Mouse (Mus musculus): ENCODE measurements around the gene Cald1.
A peak's percentile ranks its signal among the peaks of the same experiment; 100 is the strongest.

Gene Cald1

DNA sequence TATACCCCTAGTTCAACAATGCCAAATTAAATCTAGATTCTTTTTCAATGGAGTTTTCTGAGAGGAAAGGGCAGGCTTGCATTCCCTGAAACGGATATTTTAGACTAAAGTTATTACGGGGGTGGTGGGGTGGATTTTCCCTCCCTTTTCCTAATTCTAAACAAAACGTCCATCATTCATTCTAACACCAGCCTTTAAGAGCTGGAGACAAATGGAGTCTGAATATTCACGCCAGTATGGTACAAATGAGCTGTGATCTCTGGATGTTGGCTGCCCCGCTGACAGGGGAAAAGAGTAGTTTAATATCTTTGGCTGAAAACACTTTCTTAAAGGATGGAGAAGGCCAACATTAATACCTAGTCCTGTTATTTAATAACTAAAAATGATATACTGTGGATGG is 66.4 kb downstream of the Cald1 start:
- DNase-seq (ENCODE audit: low read depth, low spot score) = no peak

DNA sequence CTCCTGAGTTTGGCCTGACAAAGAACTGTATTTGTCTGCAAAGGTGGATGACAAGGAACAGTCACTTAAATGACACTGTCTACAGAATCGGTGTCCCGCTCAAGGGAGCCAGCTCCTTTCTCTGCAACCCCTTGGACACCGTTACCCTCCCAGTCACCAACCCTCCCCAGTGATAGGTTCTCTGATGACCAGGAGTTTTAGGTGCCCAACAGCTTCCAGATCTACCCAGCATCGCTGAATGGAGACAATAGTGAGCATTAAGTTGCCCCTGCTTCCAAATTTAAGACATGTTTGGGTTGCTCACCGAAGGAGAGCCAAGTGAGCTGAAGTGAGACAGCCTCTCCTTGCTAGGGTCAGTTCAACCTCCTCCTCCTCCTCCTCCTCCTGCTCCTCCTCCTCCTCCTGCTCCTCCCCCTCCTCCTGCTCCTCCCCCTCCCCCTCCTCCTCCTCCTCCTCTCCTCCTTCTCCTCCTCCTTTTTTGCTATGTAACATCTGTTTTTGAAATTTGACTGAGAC is 70.5 kb downstream of the Cald1 start:
- DNase-seq (ENCODE audit: low read depth, low spot score) = no peak

DNA sequence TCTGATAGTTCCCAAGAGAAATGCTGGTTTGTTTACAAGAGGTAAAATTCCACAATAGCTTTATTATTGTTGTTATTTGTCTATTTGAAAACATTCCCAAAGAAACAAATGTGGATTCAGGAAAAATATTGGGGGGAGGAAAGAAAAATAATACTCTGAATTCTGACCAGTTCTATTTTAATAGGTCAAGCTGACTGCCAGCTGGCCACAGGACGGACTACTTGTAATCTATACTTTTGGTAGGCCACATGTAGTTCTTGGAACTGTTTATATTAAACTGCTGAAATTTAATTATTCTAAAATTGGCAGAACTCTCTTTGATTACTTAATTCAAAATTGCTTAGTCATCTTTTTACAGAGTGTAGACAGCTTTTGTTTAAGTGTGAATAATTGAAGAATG is 73.1 kb downstream of the Cald1 start:
- no peak for DNase-seq (ENCODE audit: low read depth, low spot score)

DNA sequence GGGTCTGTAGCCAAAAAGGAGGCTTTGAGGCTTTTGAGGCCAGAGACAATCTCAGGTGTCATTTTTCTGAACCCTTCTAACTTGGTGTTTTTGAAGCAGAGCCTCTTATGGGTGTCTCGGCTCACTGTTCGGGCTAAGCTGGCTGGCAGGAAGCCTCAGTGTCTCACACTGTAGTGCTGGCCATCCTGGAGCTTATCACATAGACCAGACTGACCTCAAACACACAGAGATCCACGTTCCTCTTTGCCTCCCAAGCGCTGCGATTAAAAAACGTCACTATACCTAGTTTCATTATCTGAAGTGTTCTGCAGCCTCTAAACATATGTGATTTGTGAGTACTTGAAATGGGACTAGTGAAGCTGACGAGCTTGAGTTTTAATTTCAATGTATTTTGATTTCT is 76.1 kb downstream of the Cald1 start:
- DNase-seq (ENCODE audit: low read depth, low spot score) = no peak

DNA sequence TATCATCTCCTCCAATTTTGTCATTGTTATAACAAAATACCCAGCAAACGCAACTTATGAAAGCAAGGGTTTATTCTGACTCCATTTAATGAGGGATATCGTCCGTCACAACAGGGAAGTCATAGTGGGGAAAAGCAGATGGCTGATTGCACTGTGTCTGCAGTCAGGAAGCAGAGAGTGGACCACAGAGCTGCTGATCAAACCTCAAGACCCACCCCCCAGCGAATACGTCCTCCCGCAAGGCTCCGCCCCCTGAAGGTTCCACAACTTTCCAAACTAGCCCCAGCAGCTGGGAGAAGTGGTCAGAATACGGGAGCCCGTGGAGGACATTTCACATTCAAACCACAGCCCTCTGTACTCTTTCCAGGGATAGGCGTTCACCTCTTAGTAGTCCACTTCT is 76.6 kb downstream of the Cald1 start:
- no peak for DNase-seq (ENCODE audit: low read depth, low spot score)

DNA sequence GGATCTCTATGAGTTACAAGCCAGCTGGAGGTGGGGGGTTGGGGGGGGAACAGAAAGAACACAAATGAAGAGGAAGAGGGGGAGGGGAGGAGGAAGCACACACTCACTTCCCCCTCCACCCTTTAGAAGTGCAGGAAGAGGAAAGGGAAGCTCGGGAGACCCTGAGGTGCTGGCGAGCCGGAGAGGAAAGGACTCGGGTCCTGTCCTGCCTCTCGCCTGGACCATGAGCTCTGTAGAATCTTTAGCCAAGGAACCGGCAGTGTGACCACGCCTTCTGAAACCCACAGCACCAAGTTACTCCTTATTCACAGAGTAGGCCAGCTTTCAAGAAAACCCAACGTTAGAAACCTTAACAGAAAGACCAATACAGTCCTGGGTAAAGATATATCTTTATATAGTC is 83.8 kb downstream of the Cald1 start:
- no peak for DNase-seq (ENCODE audit: low read depth, low spot score)

DNA sequence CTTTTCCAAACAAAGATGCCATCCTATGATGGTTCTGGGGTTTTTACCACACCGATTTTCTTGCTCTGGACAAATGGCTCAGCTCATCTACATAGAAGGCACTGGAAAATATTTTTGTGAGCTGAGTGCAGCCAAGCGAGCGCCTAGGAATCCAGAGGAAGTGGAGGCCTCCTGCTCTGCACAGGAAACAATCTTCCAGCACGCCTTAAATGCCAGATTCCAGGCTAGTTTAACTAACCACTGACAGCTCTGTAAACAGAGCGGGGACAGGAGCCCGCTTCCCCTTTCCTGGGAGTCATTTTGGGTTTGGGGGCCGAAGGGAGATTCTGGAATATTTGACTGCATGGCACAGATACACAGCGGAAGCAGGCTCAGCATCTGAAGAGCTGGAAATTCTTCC is 86.6 kb downstream of the Cald1 start:
- no peak for DNase-seq (ENCODE audit: low read depth, low spot score)

DNA sequence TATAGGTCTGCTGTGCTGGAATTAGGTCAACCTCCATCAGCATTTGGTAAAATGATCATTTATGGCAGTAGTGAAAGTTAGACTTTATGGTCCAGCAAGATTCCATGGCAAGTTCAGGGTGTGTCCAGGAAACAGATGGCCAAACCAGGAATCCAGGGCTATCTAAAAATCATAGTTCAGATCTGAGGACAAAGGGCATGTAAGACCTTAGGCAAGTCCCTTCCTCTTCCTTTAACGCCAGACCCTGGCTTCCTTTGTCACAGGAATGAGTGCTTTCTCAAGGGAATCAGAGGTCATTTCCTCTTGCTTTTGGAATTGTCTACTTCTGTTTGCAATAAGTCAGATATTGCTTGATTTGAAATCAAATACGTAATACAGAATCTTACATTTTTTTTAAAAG is 90.7 kb downstream of the Cald1 start:
- DNase-seq (ENCODE audit: low read depth, low spot score) = no peak

DNA sequence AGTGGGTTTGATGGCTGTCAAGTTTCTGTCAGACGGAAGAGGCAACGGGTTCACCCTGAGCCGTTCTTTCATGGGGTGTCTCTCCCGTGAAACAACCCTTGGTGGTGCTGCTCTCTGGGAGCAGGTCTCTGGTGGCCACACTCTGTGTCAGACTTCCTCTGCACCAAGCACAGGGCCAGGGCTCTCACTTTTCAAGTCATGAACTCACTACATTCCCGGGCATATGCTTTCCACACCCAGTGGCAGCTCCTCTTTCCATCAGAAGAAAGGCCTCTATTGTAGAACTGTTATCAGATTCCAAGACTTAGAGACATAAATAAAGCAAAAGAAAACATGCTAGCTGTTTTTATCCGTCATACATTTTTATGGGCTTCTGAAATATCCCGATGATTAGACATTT is 93.1 kb downstream of the Cald1 start:
- DNase-seq (ENCODE audit: low read depth, low spot score) = no peak

DNA sequence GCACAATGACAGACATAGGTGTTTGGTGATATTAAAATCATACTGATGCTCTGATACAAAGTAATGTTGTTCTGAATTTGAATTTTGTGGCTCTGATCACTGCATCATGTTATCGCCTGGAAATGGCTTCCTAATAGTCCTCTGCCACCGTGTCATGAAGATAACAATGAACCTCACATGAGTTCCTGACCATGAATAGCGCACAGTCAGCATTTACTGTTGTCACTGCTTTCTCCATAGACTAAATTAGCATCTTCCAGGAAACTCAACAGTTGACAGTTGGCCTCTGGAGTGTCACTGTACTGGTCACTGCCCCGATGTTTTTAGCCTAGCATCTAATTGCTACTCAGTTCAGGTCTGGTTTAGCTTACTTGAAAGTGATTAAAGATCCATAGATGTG is 95.8 kb downstream of the Cald1 start:
- no peak for DNase-seq (ENCODE audit: low read depth, low spot score)

DNA sequence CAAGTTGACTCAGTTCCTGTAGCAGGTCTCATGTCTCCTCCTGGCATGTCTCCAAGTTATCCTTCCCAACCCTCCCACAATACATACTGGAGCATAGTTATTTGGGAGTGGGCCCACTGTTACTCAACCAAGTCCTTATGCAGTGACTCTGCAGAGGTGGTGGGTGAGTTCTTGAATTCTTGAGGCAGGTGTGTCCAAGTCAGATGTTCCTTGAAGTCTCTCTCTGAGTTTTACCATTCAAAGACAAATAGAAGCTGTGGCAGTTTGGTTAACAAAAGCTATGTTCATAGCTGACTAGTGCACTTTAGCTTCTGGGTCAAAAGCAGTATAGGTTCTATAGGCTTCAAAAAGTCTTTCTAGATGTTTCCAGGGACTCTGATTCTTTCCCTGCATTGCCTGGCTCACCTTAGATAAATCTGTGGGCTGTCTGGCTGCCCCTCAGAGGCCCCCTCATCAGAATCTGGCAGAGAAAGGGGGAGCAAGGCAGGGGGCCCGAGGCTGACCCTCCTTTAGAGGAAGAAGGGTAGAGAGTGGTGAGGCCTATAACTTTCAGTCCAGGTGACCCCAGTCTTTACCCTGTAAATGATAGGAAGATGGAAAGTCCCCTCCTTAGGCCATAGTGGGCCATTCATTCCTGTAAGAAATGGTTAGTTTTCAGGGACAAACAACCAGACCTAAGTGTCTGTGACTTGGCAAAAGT is 105.3 kb downstream of the Cald1 start:
- no peak for DNase-seq (ENCODE audit: low read depth, low spot score)

DNA sequence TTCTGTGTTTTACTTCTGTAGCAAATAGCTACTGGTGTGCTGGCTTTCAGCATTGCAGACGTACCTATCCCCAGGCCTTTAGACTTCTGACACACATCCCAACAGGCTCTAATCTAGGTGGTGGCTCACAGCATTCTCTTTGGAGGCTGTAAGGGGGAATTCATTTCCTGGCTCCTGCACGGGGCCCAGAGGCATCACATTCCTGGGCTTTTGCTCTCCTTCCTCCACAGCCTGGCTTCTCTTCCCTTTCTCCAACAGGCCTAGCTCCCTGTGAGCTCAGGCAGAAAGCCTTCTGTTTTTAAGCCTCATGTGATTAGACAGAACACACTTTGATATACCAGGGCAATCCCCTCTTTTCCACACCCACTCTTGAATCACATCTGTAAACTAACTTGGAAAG is 109.2 kb downstream of the Cald1 start:
- DNase-seq (ENCODE audit: low read depth, low spot score) = no peak

DNA sequence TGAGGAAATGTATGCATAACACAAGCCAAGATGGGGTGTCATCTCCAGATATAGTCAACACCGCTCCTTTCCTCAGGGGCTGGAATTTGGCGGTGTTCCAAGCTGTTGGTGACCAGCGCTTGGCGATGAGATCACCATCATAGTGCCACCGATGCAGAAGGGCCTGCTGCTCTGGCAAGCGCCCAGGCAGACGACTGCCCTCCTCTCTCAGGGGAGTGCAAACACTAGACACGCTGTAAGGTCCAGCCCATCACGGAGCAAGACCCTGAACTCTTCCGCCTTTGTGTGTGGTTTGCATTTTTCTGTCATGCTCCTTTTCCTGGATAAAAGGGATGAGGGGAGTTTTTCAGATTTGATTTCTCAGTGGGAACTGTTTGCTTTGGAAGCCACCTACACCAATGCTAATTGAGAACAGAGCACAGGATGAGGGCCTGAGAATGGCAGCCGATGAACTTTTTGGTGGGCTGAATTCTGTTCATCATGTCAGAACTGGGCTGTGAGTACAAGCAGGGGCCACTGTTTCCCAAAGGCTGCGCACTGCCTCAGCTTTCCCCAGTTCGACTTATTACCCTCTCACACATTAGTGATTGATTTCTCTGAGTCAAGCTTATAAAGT is 110.5 kb downstream of the Cald1 start:
- DNase-seq (ENCODE audit: low read depth, low spot score) = no peak

DNA sequence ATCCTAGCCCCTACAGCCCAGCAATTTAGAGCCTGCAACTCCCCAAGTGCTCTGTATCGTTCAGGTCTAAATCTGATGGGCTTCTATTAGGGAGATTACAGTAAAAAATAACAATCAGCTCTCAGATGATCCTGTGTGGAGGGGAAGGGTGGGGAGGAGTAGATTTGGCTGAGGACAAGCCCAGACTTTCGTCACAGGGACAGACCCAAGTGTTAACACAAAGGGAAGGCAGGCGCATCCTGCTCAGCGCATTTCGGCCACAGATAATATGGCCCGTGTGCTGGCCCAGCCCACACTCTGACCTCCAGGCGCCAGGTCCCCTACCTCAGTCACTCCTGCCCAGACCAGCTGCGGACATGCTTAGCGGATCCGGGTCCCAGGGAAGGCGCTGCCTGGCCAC is 111.0 kb downstream of the Cald1 start:
- peak; percentile 65 for DNase-seq (ENCODE audit: low read depth, low spot score)

DNA sequence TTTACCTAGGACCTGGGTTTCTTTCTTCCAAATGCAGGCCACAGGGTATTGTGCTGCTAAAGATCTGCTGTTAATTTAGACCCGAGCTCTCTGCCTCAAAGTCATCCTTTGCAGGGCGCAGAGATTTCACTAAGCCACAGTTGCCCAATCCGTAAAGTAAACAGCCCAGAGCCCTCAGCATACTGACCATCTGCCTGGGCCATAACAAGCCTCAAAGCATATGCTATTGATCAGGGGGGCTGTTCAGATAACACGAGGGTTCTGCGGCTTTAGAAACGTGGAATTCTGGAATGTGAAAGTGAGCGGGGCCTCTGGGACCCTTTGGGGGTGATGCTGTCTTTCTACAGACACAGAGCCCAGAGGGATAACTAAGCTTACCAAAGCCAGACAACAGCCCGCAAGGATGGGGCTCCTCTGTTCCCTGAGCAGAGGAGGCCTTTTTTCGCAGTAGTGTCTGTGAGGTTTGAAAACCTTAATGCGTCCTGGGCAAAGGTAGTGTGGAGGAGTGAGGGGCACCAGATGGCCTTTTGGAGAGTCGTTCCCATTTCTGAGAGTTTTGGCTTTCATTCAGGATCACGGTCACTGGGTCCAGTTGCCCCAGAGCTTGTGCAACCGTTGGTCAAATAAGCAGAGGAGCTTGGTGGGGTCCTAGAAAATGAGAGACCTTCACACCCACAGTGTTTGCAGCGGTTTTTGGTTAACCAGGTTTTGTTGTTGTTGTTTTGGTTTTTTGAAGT is 111.8 kb downstream of the Cald1 start:
- no peak for DNase-seq (ENCODE audit: low read depth, low spot score)

DNA sequence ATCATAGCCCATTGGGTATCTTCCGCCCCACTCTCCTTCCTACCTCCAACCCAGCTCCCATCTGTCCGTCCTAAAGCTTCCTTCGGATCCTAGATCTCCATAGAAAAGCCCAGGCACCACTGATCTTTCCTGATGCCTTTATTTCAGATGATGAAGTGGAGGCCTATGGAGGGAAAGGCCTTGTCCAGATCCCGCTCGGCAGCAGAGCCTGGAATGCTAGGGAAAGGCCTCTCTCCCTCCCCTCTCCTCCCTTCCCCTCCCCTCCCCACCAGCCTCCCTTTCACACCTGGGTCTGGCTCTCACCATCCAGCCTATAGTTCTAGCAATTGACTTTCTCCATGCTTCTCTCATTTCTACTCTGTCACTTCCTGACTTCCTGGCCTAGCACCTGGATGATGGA is 112.5 kb downstream of the Cald1 start:
- DNase-seq (ENCODE audit: low read depth, low spot score) = no peak

DNA sequence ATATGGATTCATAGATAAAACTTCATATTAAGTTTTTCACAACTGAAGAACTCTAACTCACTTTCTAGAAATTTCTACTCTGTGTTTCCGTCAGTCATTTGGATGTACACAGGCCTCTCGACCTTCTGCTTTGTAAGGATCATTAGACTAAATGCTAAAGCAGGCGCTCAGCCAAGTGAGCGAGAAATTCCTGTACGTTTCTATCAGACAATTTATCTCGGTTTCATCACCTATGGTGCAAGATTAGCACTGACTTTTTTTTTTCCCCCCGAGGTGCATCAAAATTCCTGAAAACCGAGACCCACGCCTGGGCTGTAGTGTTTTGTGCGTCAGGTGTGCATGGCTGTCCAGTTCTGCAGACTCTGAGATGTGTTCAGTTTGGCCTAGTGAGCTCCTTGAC is 113.3 kb downstream of the Cald1 start:
- DNase-seq (ENCODE audit: low read depth, low spot score) = no peak

DNA sequence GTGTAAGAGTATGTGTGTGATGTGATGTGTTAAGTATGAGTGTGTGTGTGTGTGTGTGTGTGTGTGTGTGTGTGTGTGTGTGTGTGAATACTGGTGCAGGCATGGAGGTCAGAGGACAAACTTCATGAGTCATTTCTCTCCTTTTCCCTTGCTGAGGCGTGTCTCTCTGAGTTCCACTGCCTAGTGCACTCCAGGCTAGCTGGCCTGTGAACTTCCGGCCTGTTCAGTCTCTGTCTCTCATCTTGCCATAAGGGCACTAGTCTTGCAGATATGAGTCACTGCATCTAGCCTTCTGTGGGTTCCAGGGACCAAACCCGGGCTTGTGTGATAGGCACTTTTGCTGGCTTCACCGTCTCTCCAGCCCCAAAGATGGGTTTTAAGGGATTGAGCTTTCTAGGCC is 114.9 kb downstream of the Cald1 start:
- DNase-seq (ENCODE audit: low read depth, low spot score) = no peak

DNA sequence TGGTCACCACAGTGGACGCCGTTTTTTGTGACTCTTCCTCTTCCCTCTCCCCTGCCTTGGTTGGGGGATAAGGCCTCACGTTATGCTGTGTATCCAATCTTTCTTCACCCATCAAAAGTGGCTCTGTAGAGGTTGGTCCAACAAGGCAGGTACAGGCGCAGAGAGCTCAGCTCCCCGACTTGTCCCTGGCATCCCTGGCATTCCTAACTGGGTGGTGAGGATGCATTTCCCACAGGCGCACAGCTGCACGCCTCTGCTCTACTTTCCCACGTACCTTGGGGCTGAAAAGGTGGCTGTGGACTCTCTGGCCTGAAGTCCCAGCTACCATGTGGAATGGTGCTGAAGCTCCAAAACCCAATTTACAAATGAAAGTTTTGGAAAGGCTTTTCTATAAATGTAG is 115.5 kb downstream of the Cald1 start:
- DNase-seq (ENCODE audit: low read depth, low spot score) = no peak

DNA sequence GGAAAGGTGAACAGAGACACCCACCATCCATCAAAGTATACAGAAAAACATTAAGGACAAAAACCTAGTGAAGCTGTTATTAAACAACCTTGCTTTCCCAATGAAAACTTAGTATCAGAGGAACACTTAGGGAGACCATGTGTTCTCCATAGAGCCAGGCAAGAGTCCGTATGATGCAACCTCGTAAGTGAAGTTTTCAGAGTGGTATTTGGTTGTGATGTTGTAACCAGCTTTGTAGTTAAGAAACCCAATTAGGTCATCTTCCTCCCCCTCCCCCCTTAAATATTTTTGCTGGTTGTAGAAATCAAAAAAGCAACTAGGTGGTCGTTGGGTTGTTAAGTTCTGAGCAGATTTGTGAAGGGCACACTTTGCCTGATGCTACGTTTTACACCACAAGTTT is 116.3 kb downstream of the Cald1 start:
- no peak for DNase-seq (ENCODE audit: low read depth, low spot score)

DNA sequence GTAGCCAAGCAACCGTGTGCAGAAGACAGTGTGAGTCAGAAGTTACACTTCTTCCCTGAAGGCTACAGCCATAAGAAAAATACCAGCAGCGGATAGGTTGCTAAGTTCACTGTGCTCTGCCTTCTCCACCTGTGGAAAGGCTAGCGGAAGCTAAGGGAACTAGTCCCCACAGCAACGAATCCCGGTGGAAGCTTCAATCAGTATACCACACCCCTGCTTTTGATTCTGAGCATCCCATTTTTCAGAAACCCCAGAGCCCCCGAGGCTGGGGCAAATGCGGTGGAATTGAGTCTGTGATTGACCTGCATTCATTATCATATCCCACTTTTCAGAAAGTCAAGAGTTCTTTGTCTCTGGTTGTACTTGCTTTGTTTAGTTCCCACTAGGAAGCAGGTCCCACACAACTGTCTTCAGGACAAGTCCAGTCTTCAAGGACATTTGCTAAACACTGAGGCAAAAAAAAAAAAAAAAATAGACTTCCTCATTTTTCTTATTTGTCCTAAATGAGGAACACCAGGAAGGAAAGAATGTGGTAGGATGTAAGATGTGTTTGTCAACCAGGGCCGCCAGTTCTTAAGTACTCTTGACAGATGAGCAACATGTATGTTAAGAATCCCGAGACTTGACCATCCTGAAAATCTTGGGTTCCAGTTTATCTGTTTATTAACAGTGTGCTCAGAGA is 118.0 kb downstream of the Cald1 start:
- no peak for DNase-seq (ENCODE audit: low read depth, low spot score)

DNA sequence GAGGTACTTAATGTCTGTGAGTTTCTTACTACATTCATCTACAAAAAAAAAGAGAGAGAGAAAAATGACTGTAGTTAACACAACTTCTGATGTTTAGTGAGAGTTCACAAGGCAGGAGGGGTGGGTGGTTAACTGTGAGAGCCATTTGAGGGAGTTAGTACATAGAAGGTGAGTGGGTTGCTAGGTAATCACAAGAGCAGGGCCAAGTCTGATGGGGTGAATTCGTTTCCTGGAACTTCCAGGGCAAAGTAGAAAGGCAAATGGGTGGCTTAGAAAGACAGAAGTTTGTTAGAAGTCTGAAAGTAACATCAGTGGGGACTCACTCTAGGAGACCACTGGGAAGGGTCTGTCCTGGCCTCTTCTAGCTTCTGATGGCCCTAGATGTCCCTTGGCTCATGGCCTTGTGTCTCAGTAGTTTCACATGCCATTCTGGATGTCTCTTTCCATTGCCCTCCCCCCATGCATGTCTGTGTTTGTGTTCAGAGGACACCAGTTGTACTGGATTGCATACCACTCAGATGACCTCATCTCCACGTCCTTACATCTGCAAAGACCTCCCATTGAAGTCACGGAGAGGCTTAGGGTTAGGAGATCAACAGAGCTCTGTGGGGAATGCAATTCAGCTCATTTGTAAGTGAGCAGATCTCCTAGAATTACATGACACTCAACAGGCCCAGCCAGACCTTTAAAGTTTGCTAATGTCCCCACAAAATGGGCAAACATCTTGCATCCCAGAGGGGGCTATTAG is 118.8 kb downstream of the Cald1 start:
- no peak for DNase-seq (ENCODE audit: low read depth, low spot score)
